Mouse (Mus musculus): ENCODE measurements around the gene Jag2.
A peak's percentile ranks its signal among the peaks of the same experiment; 100 is the strongest.

Jag2 gene

GRCm38 (mm10) chr12:112903941-112904340 lies 25.6 kb downstream of the Jag2 start:
- no peak for DNase-seq (ENCODE audit: low spot score)

- peak; percentile 47 for DNase-seq (ENCODE audit: low spot score)
Observed at GRCm38 (mm10) chr12:112900641-112901040, 28.9 kb downstream of the Jag2 start.

- no peak for DNase-seq (ENCODE audit: low spot score)
Observed at GRCm38 (mm10) chr12:112898960-112899359, 30.6 kb downstream of the Jag2 start.

- DNase-seq (ENCODE audit: low spot score) = no peak
Observed at GRCm38 (mm10) chr12:112898351-112898750, 31.2 kb downstream of the Jag2 start.

- no peak for DNase-seq (ENCODE audit: low spot score)
Observed at GRCm38 (mm10) chr12:112897522-112898212, 31.9 kb downstream of the Jag2 start.

GRCm38 (mm10) chr12:112894969-112895368 lies 34.6 kb downstream of the Jag2 start:
- DNase-seq (ENCODE audit: low spot score) = no peak

GRCm38 (mm10) chr12:112894303-112894884 lies 35.2 kb downstream of the Jag2 start:
- DNase-seq (ENCODE audit: low spot score) = no peak

- DNase-seq (ENCODE audit: low spot score) = no peak
Observed at GRCm38 (mm10) chr12:112885465-112885864, 44.1 kb downstream of the Jag2 start.

GRCm38 (mm10) chr12:112881301-112881815 lies 48.2 kb downstream of the Jag2 start:
- no peak for DNase-seq (ENCODE audit: low spot score)

GRCm38 (mm10) chr12:112880661-112881060 lies 48.9 kb downstream of the Jag2 start:
- no peak for DNase-seq (ENCODE audit: low spot score)

GRCm38 (mm10) chr12:112879731-112880130 lies 49.8 kb downstream of the Jag2 start:
- no peak for DNase-seq (ENCODE audit: low spot score)

GRCm38 (mm10) chr12:112877607-112878020 lies 52.0 kb downstream of the Jag2 start:
- no peak for DNase-seq (ENCODE audit: low spot score)

GRCm38 (mm10) chr12:112877073-112877576 lies 52.5 kb downstream of the Jag2 start:
- DNase-seq (ENCODE audit: low spot score) = no peak

- no peak for DNase-seq (ENCODE audit: low spot score)
Observed at GRCm38 (mm10) chr12:112876332-112877072, 53.1 kb downstream of the Jag2 start.

GRCm38 (mm10) chr12:112875225-112876013 lies 54.2 kb downstream of the Jag2 start:
- DNase-seq (ENCODE audit: low spot score) = peak; percentile 59

GRCm38 (mm10) chr12:112874199-112874598 lies 55.4 kb downstream of the Jag2 start:
- no peak for DNase-seq (ENCODE audit: low spot score)

- no peak for DNase-seq (ENCODE audit: low spot score)
Observed at GRCm38 (mm10) chr12:112873452-112874190, 56.0 kb downstream of the Jag2 start.

- no peak for DNase-seq (ENCODE audit: low spot score)
Observed at GRCm38 (mm10) chr12:112872991-112873390, 56.6 kb downstream of the Jag2 start.

- DNase-seq (ENCODE audit: low spot score) = no peak
Observed at GRCm38 (mm10) chr12:112871272-112871671, 58.3 kb downstream of the Jag2 start.

GRCm38 (mm10) chr12:112870775-112871174 lies 58.8 kb downstream of the Jag2 start:
- DNase-seq (ENCODE audit: low spot score) = no peak

GRCm38 (mm10) chr12:112869783-112870204 lies 59.8 kb downstream of the Jag2 start:
- DNase-seq (ENCODE audit: low spot score) = no peak

Data from left cerebral cortex, adult 11 months (tissue).